Mouse (Mus musculus) heart, embryonic 14.5 days (tissue): ENCODE measurements at regions not wholly inside any gene's neighbourhood (a gene's known extent, or its start where the extent isn't known, plus 50 kb on each side); places are given as distances from the start of the nearest gene placed in this dataset.

Source experiments
- ATAC-seq: fragments of 200-750 bp; cut with Nextera tagmentation; 2 replicates; pipeline ENCODE4 v1.8.0; 2017; ENCODE audit warnings: low read depth, moderate TSS enrichment; ENCODE audit not compliant: insufficient number of reproducible peaks, insufficient read depth, low FRiP score
- H3K27ac ChIP-seq, 2 experiments: fragments of 200-500 bp in 1 of 2; fragments of 300-500 bp in 1 of 2; sonication (generic) in 1 of 2; replicated peaks in 1 of 2; 2 replicates each; pipeline ENCODE4 v1.5.1; 2012 to 2014; ENCODE audit warnings: low read depth in 2 of 2, low read length in 2 of 2, control low read depth in 1 of 2, mild to moderate bottlenecking in 1 of 2, mixed read lengths in 1 of 2; ENCODE audit not compliant: control insufficient read depth in 1 of 2, insufficient read depth in 1 of 2
- H3K27me3 ChIP-seq: fragments of 300-500 bp; sonication (generic); 2 replicates; pipeline ENCODE4 v1.6.1; 2014; ENCODE audit warnings: mild to moderate bottlenecking, low read length, control low read depth; ENCODE audit not compliant: control insufficient read depth, insufficient read depth
- H3K36me3 ChIP-seq: fragments of 300-500 bp; sonication (generic); 2 replicates; pipeline ENCODE4 v1.6.1; 2014; ENCODE audit warnings: mild to moderate bottlenecking, control low read depth, low read length, mixed read lengths; ENCODE audit not compliant: control insufficient read depth, insufficient read depth
- H3K4me1 ChIP-seq, 2 experiments: fragments of 200-500 bp in 1 of 2; fragments of 300-500 bp in 1 of 2; sonication (generic) in 1 of 2; 2 replicates each; pipeline ENCODE4 v1.6.1; 2012 to 2014; ENCODE audit warnings: low read length in 2 of 2, control low read depth in 1 of 2, mixed read lengths in 1 of 2; ENCODE audit not compliant: control insufficient read depth in 2 of 2, insufficient read depth in 2 of 2
- H3K4me2 ChIP-seq: fragments of 300-500 bp; sonication (generic); 2 replicates; pipeline ENCODE4 v1.6.1; 2014; ENCODE audit warnings: mild to moderate bottlenecking, low read length
- H3K4me3 ChIP-seq, 2 experiments: fragments of 200-500 bp in 1 of 2; fragments of 300-500 bp in 1 of 2; sonication (generic) in 1 of 2; 2 replicates each; pipeline ENCODE4 v1.5.1; 2012 to 2014; ENCODE audit warnings: low read length in 2 of 2, mild to moderate bottlenecking in 2 of 2, control low read depth in 1 of 2, low read depth in 1 of 2, moderate library complexity in 1 of 2; ENCODE audit not compliant: control insufficient read depth in 1 of 2, insufficient read depth in 1 of 2
- H3K9ac ChIP-seq: fragments of 300-500 bp; sonication (generic); 2 replicates; pipeline ENCODE4 v1.6.1; 2014; ENCODE audit warnings: mild to moderate bottlenecking, low read length
- H3K9me3 ChIP-seq: fragments of 300-500 bp; sonication (generic); 2 replicates; pipeline ENCODE4 v1.6.1; 2016; ENCODE audit warnings: low read length, control low read depth; ENCODE audit not compliant: control insufficient read depth
- WGBS: fragments of 180-500 bp; shearing (Covaris S2); extraction: QIAGEN DNeasy Blood & Tissue Kit; methylation state at CpG from one replicate; pipeline ENCODE4 v1.1.7; 2014; 5-methylcytosine and 5-hydroxymethylcytosine counted together

DNA sequence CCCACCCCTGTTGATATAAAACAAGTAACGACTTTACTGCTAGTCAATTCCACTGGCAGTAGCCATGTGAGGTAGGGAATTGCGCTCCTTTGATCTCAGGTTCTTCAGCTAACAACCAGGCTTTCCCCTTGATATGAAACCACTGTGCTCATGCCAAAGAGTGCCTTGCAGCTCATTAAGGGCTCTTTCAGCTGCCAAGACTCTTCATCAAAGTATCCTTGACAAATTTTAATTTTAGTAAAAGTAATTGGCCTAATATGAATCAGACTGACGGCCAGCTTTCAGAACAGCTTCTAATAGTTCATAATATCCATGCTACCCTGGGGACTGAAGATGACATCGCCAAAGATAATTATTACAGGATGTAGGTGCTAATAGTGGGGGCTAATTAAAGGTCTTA lies 272.3 kb downstream of the Zfp619 start:
- Histone ChIP-seq H3K27ac (no peak overlapping the region), H3K36me3 (no peaks in the 10 kb centered on the region), H3K4me1 (no peaks in the 10 kb centered on the region), H3K4me2 (no peak overlapping the region), H3K9ac (no peak overlapping the region), H3K27me3 (no peaks in the 10 kb centered on the region), H3K4me3 (no peak overlapping the region), H3K9me3 (no peaks in the 10 kb centered on the region)
- no peak for ATAC-seq
- WGBS = 78% methylated on average over 4 of the region's 4 CpGs

GRCm38 (mm10) chr7:39794751-39795150 lies 277.2 kb downstream of the Zfp619 start:
- Histone ChIP-seq H3K36me3 (no peaks in the 10 kb centered on the region), H3K4me3 (no peak overlapping the region), H3K27me3 (no peaks in the 10 kb centered on the region), H3K9ac (no peak overlapping the region), H3K27ac (no peak overlapping the region), H3K4me2 (no peak overlapping the region), H3K9me3 (no peaks in the 10 kb centered on the region), H3K4me1 (no peaks in the 10 kb centered on the region)
- no peak for ATAC-seq
- 79% methylated on average over 3 of the region's 3 CpGs for WGBS

DNA sequence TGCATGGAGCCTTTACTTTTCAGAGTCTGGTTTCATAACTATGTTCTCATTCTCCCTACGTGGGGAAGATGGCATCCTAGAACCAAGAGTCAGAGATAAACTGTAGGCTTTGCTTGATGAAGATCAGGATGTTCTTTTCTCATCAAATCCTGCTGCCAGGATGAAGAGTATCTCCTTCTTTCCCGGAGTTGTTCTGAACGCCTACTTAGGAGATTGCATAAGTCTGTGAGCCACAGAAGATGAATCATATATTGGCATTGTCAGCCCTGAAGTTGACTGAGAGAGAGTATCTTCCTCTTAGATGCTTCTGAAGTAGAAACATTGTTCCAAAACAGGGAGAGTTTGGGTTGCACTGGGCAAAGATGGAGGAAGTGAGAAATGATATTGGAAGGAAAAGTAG lies 286.7 kb downstream of the Zfp619 start:
- no peak overlapping the region for H3K4me3 ChIP-seq
- H3K27me3 ChIP-seq = no peaks in the 10 kb centered on the region
- H3K4me1 ChIP-seq = no peaks in the 10 kb centered on the region
- H3K27ac ChIP-seq = no peak overlapping the region
- no peak overlapping the region for H3K9ac ChIP-seq
- WGBS = 73% methylated on average over 3 of the region's 3 CpGs
- no peak for ATAC-seq
- no peaks in the 10 kb centered on the region for H3K36me3 ChIP-seq
- H3K9me3 ChIP-seq = 0 out of 2 replicates have a peak, but pooled peaks cover 2% of the 10 kb centered on the region
- H3K4me2 ChIP-seq = no peak overlapping the region

DNA sequence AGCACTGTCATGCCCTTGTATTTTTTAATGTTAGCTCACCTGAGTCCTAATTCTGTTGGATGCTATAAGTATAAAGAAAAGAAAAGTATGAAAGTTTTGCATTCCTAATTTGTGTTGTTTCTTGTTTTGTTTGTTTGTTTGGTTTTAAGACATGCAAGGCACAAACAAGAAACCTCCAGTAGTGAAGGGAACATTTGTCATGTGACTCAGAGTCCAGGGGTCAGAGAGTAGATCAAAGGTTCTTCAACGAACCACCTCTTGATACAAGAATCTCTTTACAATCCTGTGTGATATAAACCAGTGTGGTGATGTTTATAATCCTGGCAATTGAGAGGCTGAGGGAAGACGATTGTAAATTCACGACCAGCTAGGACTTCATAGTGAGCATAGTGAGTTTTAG lies 300.5 kb downstream of the Zfp619 start:
- ATAC-seq = no peak
- 62% methylated on average over 3 of the region's 3 CpGs for WGBS

GRCm38 (mm10) chr7:39822550-39823178 lies 305.1 kb downstream of the Zfp619 start:
- no peaks in the 10 kb centered on the region for H3K4me1 ChIP-seq
- H3K27ac ChIP-seq = no peak overlapping the region
- no peaks in the 10 kb centered on the region for H3K27me3 ChIP-seq
- no peaks in the 10 kb centered on the region for H3K9me3 ChIP-seq
- WGBS = 82% methylated on average over 4 of the region's 4 CpGs
- no peak for ATAC-seq
- no peak overlapping the region for H3K9ac ChIP-seq
- H3K4me3 ChIP-seq = no peak overlapping the region
- no peaks in the 10 kb centered on the region for H3K36me3 ChIP-seq
- no peak overlapping the region for H3K4me2 ChIP-seq

More for the DNA sequence above, 300.5 kb downstream of the Zfp619 start:
- Histone ChIP-seq H3K9me3 (no peaks in the 10 kb centered on the region), H3K36me3 (no peaks in the 10 kb centered on the region), H3K27me3 (no peaks in the 10 kb centered on the region), H3K4me2 (no peak overlapping the region), H3K9ac (no peak overlapping the region), H3K4me3 (no peak overlapping the region), H3K27ac (no peak overlapping the region), H3K4me1 (no peaks in the 10 kb centered on the region)

DNA sequence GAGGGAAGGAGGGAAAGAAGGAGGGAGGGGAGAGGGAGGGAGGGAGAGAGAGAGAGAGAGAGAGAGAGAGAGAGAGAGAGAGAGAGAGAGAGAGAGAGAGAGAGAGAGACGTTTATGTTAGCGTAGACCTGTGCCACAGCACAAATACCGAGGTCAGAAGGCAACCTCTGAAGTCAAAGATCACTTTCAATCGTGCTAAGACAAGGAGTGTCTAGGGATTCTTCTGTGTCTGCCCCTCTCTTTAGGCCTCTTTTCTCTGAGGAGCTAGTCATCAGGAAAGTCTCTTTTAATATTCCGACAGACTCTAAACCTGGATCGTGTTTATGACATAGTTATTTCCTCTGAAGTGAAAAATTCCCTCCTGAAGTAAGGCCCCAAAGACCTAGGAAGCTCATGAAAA lies 310.8 kb downstream of the Zfp619 start:
- H3K27ac ChIP-seq = no peak overlapping the region
- no peaks in the 10 kb centered on the region for H3K9me3 ChIP-seq
- H3K36me3 ChIP-seq = no peaks in the 10 kb centered on the region
- no peak overlapping the region for H3K4me3 ChIP-seq
- no peaks in the 10 kb centered on the region for H3K27me3 ChIP-seq
- ATAC-seq = no peak
- H3K4me2 ChIP-seq = no peak overlapping the region
- H3K4me1 ChIP-seq = no peaks in the 10 kb centered on the region
- WGBS = 69% methylated on average over 6 of the region's 6 CpGs
- H3K9ac ChIP-seq = no peak overlapping the region

GRCm38 (mm10) chr7:39830831-39831230 lies 313.3 kb downstream of the Zfp619 start:
- Histone ChIP-seq H3K4me2 (no peak overlapping the region), H3K36me3 (no peaks in the 10 kb centered on the region), H3K9ac (no peak overlapping the region), H3K27ac (no peak overlapping the region), H3K27me3 (no peaks in the 10 kb centered on the region), H3K4me3 (no peak overlapping the region), H3K4me1 (no peaks in the 10 kb centered on the region), H3K9me3 (no peaks in the 10 kb centered on the region)
- WGBS = 87% methylated on average over 2 of the region's 2 CpGs
- no peak for ATAC-seq

GRCm38 (mm10) chr7:39841988-39842387 lies 324.4 kb downstream of the Zfp619 start:
- no peak for ATAC-seq
- H3K4me2 ChIP-seq = no peak overlapping the region
- no peaks in the 10 kb centered on the region for H3K4me1 ChIP-seq
- no peaks in the 10 kb centered on the region for H3K36me3 ChIP-seq
- H3K27me3 ChIP-seq = no peaks in the 10 kb centered on the region
- H3K27ac ChIP-seq = no peak overlapping the region
- H3K4me3 ChIP-seq = no peak overlapping the region
- no peak overlapping the region for H3K9ac ChIP-seq
- 57% methylated on average over 3 of the region's 3 CpGs for WGBS
- no peaks in the 10 kb centered on the region for H3K9me3 ChIP-seq
